Comparison of ENCODE assay signal across 18 mouse cellular contexts in the genomic region with DNA sequence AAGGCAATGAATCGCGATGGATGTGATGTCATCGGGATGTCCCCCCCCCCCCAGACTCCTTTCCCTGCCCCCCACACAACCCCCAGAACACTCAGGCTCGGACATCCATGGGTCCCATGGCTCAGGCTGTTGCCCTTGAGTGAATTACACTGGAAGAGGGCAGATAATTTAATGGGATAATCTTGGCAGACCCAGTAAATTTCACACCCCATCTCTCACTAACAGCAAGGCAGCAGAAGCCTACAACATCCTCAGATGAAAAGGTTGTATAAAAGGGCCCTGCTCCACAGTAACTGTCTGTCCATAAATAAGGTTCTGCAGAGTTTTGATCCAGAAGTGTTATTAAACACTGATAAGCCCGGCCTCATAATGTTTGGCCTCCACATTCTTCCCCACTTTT. TPM values are rescaled to one million over a fixed set of nuclear protein-coding genes. Genes with fewer than 3 reads are reported as not detected.
DNase-seq lines count a peak whose midpoint lies in the region; ATAC-seq and TF ChIP-seq lines count a peak whose summit lies in the region.
"Had no signal": no experiment of that assay in that cellular context is flagged by ENCODE, and none has a peak within 500 bp of the region (broad histone marks: within the 10 kb centered on the region; RNA-seq: fewer than 3 reads in every experiment).

No protein-coding gene starts in this region.

- WGBS in kidney, adult 2 months, result 35% methylated on average over 5 of the region's 5 CpGs
- 46% methylated on average over 5 of the region's 5 CpGs for WGBS in limb, embryonic 14.5 days

- H3K4me1 ChIP-seq in kidney, adult 2 months (ENCODE audit: control insufficient read depth, insufficient read depth, low read length), result peaks cover 13% of the 10 kb centered on the region
- peaks cover 38% of the 10 kb centered on the region for H3K4me1 ChIP-seq in limb, embryonic 14.5 days (ENCODE audit: control insufficient read depth, insufficient read depth, low read length)

- no peak overlapping the region for H3K4me2 ChIP-seq in limb, embryonic 14.5 days (replicated peaks; ENCODE audit: low read depth, low read length, severe bottlenecking)
- H3K4me2 ChIP-seq: hindbrain, embryonic 14.5 days; limb, embryonic 15.5 days; neural tube, embryonic 12.5 days had no signal

- H3K27ac ChIP-seq in kidney, adult 2 months (ENCODE audit: insufficient read depth, low read depth, low read length), result no peak overlapping the region
- no peak overlapping the region for H3K27ac ChIP-seq in limb, embryonic 14.5 days (replicated peaks; ENCODE audit: low read depth, low read length)
- H3K27ac ChIP-seq: hindbrain, embryonic 14.5 days; neural tube, embryonic 12.5 days had no signal

- ATAC-seq in limb, embryonic 14.5 days (ENCODE audit: low FRiP score, low read depth), result no peak
- ATAC-seq: forebrain, embryonic 16.5 days; intestine, embryonic 16.5 days had no signal

- no peak for TF ChIP-seq POLR2A in kidney, adult 2 months (IDR thresholded peaks at IDR 0.05; ENCODE audit: low read depth, low read length)
- TF ChIP-seq POLR2A in limb, embryonic 14.5 days (IDR thresholded peaks at IDR 0.05; ENCODE audit: borderline replicate concordance, extremely low read depth, insufficient read depth, insufficient read length), result no peak

- no peaks in the 10 kb centered on the region for H3K27me3 ChIP-seq in kidney, adult 2 months (replicated peaks; ENCODE audit: control insufficient read depth, insufficient read depth, low read length)
- 0 out of 2 replicates have a peak, but pooled peaks cover 6% of the 10 kb centered on the region for H3K27me3 ChIP-seq in limb, embryonic 14.5 days (ENCODE audit: control insufficient read depth, insufficient read depth, low read length)

- 0 out of 2 replicates have a peak, but pooled peaks cover 5% of the 10 kb centered on the region for H3K9me3 ChIP-seq in limb, embryonic 14.5 days (ENCODE audit: control insufficient read depth, low read length)
- H3K9me3 ChIP-seq: limb, embryonic 15.5 days; neural tube, embryonic 12.5 days had no signal

- H3K4me3 ChIP-seq in kidney, adult 2 months (ENCODE audit: insufficient read depth, low read depth, low read length), result no peak overlapping the region
- no peak overlapping the region for H3K4me3 ChIP-seq in limb, embryonic 14.5 days (replicated peaks; ENCODE audit: low read length)
- H3K4me3 ChIP-seq: limb, embryonic 15.5 days; neural tube, embryonic 12.5 days had no signal

- DNase-seq in kidney, adult 2 months, result peak; percentile 25
- DNase-seq in kidney, postnatal 25 days, result no peak
- peak; percentile 35 for DNase-seq in retina, postnatal 1 day
- no peak for DNase-seq in retina, embryonic 14.5 days (ENCODE audit: low spot score)
- DNase-seq in limb, embryonic 14.5 days (ENCODE audit: low spot score), result peak; percentile 22
- no peak for DNase-seq in urinary bladder, postnatal 10 days (ENCODE audit: low spot score)
- no peak for DNase-seq in spleen, postnatal 10 days (ENCODE audit: low spot score in 2 of 2)
- DNase-seq: adrenal gland, adult 8-10 months; B cell, adult 2 months; cerebellum, adult 11 months; cerebellum, postnatal 14 days; right cerebral cortex, postnatal 14 days; thymus, postnatal 4 days had no signal

- H3K36me3 ChIP-seq in kidney, adult 2 months (ENCODE audit: control insufficient read depth, insufficient read depth, low read length), result no peaks in the 10 kb centered on the region
- no peaks in the 10 kb centered on the region for H3K36me3 ChIP-seq in limb, embryonic 14.5 days (ENCODE audit: control insufficient read depth, insufficient read depth, low read length)
- H3K36me3 ChIP-seq: limb, embryonic 15.5 days; neural tube, embryonic 12.5 days had no signal

- TF ChIP-seq CTCF in kidney, adult 2 months (conservative IDR thresholded peaks at IDR 0.05; ENCODE audit: insufficient read depth, insufficient read length, low read depth, low read length), result no peak

- no peak overlapping the region for H3K9ac ChIP-seq in limb, embryonic 14.5 days (ENCODE audit: low read depth, low read length, severe bottlenecking)
- H3K9ac ChIP-seq: hindbrain, embryonic 14.5 days; limb, embryonic 15.5 days; neural tube, embryonic 12.5 days had no signal

RNA-seq across cellular contexts. Expression of a gene that starts 6.3 kb away (rescaled TPM):
- 2.2 and 2.8 TPM in 2 replicates for polyA plus RNA-seq in kidney, adult 2 months (2012; rRNA removed)
- 8.6 and 8.7 TPM in 2 replicates for polyA plus RNA-seq in limb, embryonic 14.5 days (2012; rRNA removed)
- polyA plus RNA-seq in limb, embryonic 14.5 days (2014; fragmentation: Nextera tagmentation; extraction: Ambion mirVana), result 12.0 and 13.2 TPM in 2 replicates

Comparison
In these comparisons a context has a peak if more than half of its experiments do, and no peak if none do; other contexts are left out.
1. DNase-seq: peak in kidney, adult 2 months (single experiment), retina, postnatal 1 day (single experiment) and limb, embryonic 14.5 days (single experiment); none in kidney, postnatal 25 days (0 of 2), retina, embryonic 14.5 days (single experiment), urinary bladder, postnatal 10 days (single experiment) and spleen, postnatal 10 days (0 of 2).